Mouse (Mus musculus) right cerebral cortex, postnatal 36 days (tissue): ENCODE measurements around the gene Sult1e1.

ENCODE experiments used
- DNase-seq, 2 experiments: peaks; one replicate each; pipeline ENCODE4 v3.0.0; 2022; ENCODE audit warnings: low spot score in 2 of 2, mixed read lengths in 1 of 2

The Sult1e1 gene

GRCm38 (mm10) chr5:87591494-87591893 is at the start of gene Sult1e1:
Sult1e1 (minus strand) TSS chr5:87591594.
- DNase-seq, result no peak

DNA sequence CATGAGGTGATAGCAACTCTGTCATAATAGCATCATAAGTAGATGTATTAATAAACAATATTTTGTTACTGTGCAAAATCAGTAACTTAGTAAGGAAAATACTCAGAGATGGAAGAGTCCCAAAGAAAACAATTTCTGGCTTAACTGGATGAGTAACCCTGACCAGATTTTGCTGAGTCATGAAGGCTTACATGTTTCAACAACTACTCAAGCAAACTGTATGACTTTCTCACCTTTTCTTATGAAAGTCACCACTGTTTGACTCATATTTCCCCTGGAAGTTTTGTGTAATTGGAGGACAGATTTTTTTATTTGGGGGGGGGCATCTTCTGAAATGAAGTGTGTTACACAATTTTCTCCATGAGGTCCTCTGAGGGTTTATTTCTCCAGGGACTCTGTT is 31.3 kb upstream of the Sult1e1 start:
- no peak for DNase-seq

DNA sequence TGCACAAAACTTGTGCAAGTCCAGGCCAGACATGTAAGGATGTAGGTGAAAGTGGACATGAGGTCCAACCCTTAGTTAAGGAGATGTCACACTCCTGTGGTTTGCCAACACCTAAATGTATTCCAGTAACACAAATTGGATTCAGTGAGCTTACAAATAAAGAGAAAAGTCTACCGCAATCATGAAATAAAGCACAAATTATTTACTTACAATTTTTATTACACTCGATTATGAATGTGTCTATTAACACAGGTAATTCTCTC is 23.7 kb upstream of the Sult1e1 start:
- no peak for DNase-seq

GRCm38 (mm10) chr5:87614364-87615127 is 23.2 kb upstream of the Sult1e1 start:
- DNase-seq, result no peak

DNA sequence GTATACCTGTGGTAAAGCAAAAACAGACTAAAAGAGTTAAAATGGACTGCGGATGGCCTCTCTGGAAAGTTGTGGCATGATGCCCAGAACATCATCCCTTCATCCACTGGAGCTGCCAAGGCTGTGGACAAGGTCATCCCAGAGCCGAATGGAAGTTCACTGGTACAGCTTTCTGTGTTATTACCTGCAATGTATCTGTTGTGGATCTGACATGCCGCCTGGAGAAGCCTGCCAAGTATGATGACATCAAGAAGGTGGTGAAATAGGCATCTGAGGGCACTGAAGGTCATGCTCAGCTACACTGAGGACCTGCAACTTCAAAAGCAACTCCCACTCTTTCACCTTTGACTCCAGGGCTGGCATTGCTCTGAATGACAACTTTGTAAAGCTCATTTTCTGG is 9.6 kb upstream of the Sult1e1 start:
- DNase-seq, result no peak

DNA sequence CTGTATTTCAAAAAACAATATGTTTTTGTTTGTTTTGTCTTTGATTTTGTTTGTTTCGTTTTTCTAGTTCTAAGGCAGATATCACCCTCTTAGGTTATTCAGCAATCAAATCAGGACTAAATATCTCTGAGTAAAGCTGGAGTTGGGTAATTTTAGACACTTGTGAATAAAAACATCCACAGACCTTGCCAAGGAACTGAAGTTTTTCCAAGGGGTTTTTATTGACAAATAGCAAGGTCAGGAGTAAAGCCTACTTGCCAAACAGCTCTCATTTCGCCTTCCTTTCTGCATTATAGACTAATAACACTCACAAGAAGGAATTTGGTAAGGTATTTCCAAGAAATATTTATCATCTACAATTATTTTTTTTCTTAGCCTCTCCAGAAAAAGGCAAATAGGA is 6.5 kb upstream of the Sult1e1 start:
- no peak for DNase-seq

DNA sequence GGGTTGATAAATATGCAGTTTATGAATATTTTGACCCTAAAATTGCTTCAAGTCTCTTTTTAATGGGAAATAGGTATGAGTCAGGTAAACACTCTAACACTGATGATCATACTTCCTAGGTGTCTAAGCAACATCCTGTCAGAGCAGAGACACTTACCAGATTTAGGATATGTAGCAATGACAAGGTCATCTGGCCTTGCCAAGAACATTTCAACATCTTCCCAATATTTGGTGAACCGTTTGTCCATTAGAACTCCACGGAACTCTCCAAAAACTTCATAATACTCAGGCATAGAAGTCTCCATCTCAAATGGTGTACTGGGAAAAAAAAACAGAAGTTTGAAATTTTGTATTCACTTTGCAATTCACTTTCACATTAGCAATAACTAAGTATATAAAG is 1.5 kb downstream of the Sult1e1 start:
- DNase-seq, result no peak

- no peak for DNase-seq
Observed at GRCm38 (mm10) chr5:87580389-87580788, 11.0 kb downstream of the Sult1e1 start.

- DNase-seq, result no peak
Observed at GRCm38 (mm10) chr5:87574174-87574573, 17.2 kb downstream of the Sult1e1 start.

- no peak for DNase-seq
Observed at GRCm38 (mm10) chr5:87573490-87573889, 17.9 kb downstream of the Sult1e1 start.

GRCm38 (mm10) chr5:87572781-87573180 is 18.6 kb downstream of the Sult1e1 start:
- no peak for DNase-seq

DNA sequence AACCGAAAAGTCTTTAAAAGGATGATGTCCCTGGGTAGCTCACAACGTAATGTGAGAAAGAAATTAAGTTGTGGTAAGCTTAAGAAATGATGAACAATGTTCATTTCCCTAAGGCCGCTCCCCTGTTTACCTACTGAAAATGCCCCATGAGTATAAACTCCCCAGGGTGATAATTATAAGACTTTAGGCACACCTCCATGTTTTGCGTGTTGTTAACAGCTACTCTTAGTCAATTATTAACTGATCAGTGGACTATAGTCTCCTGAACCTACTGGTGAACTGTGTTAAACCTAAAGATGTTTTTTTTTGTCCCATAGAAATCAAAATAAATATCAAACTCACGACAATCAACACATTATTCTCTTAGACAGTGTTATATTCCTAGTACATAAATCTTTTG is 22.5 kb downstream of the Sult1e1 start, which contains the start of gene Sult1d1:
TSS of gene Sult1d1 (minus strand) at position 183 of the 400 bp plus-strand sequence.
- no peak for DNase-seq

DNA sequence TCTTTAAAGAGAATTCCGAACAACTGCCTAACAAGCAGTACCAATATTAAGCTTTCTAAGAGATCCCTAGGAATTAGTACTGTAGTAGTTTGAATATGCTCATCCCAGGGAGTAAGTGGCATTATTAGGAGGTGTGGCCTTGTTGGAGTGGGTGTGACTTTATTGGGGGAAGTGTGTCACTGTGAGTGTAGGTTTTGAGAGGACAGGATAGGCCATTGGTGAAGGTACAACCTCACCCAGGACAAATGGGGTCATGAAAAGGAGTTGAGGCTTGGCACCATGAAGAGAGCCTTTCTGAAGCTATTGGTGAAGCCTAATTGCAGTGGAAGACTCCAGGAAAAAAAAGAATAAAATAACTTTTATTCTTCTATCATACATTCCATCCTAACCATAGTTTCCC is 24.1 kb downstream of the Sult1e1 start:
- DNase-seq, result no peak

GRCm38 (mm10) chr5:87562966-87563365 is 28.4 kb downstream of the Sult1e1 start:
- DNase-seq, result no peak

- DNase-seq, result no peak
Observed at GRCm38 (mm10) chr5:87562526-87562925, 28.9 kb downstream of the Sult1e1 start.

- no peak for DNase-seq
Observed at GRCm38 (mm10) chr5:87560145-87560544, 31.2 kb downstream of the Sult1e1 start.

DNA sequence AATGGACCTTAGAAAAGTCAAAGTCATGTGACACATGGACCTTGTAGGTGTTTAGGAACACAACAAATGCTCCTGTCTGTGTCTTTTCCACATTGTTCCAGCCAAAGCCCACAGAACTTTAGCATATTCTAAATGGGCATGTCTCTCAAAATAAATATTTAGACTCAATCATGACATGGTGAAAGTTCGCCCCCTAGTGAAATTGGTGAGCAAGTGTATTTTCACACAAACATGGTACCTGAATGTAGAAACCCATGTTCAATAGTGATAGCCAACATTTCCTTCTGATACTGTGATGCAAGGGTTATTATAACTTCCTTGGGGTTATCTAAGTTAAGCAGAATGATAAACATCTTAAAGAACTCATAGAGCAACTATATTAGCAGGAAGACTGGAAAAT is 40.5 kb downstream of the Sult1e1 start:
- no peak for DNase-seq

- DNase-seq, result no peak
Observed at GRCm38 (mm10) chr5:87538111-87538510, 53.3 kb downstream of the Sult1e1 start, which contains the start of gene Sult1b1. Sult1b1 (minus strand) TSS chr5:87538195.

GRCm38 (mm10) chr5:87535994-87536644 is 55.3 kb downstream of the Sult1e1 start:
- DNase-seq, result no peak

DNA sequence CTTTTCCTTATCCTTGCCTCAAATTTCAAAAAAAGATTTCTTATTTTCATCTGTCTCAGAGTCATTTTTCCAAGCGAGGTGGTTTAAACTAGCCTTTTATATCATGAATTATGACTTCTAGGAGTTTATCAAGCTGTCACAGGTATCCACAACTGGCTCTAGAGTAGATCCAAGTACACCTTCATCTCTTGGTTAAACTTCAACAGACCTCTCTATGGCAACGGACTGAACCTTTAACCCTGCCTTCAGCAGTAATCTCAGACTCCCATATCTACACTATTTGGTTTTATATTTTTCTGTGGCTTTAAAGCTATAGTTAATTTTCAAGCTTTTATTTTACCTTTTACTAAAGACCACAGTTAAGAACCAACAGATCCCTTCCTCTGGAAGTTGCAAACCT is 59.1 kb downstream of the Sult1e1 start:
- no peak for DNase-seq
